Mouse (Mus musculus) small intestine, adult 2 months (tissue): ENCODE data around the gene Vmn1r59.

ENCODE experiments used
- CTCF ChIP-seq: fragments of 200-500 bp; IDR thresholded peaks from 2 replicates; pipeline ENCODE4 v1.5.1; 2012; ENCODE audit warnings: low read depth, mild to moderate bottlenecking, control low read depth, inconsistent platforms, low read length, moderate library complexity, mixed read lengths; ENCODE audit not compliant: insufficient replicate concordance, insufficient read length; ENCODE audit errors: extremely low read depth
- POLR2A ChIP-seq: fragments of 200-500 bp; IDR thresholded peaks from 2 replicates; pipeline ENCODE4 v1.6.1; 2012; ENCODE audit warnings: low read depth, mild to moderate bottlenecking, control low read depth, inconsistent platforms, low read length, moderate library complexity

DNA sequence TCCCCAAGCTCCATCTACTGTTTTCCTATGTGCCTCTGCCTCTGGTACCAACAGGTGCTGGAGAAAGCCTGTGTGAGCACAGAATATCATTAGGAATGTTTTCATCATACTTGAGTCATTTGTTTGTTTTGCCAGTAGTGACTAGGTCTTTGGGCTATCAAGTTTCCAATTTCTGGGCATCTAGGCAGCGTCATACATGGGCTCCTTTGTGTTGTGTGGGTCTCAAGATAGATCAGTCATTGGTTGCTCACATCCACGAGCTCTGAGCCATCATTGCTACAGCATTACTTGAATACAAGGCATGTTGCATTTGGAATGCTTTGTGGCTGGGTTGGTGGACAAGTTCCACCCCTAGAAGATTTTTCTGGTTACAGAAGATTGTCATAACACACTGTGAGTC, 50.4 kb downstream of the Vmn1r59 start:
- no peak for TF ChIP-seq POLR2A
- no peak for TF ChIP-seq CTCF
